Mouse (Mus musculus) liver, embryonic 13.5 days (tissue): ENCODE data around the gene Casp6. TPM values are rescaled to one million over a fixed set of nuclear protein-coding genes. Genes with fewer than 3 reads are reported as not detected.

Experiments used
- ATAC-seq: fragments of 200-750 bp; cut with Nextera tagmentation; 2 replicates; pipeline ENCODE4 v1.8.0; 2017; ENCODE audit warnings: low read depth, mild to moderate bottlenecking, moderate number of reproducible peaks, moderate library complexity
- DNase-seq: peaks from one replicate; pipeline ENCODE4 v3.0.0; 2022
- H3K27ac ChIP-seq: fragments of 300-500 bp; sonication (generic); 2 replicates; pipeline ENCODE4 v1.5.1; 2015; ENCODE audit warnings: moderate library complexity, mild to moderate bottlenecking, inconsistent platforms
- H3K27me3 ChIP-seq: fragments of 300-500 bp; sonication (generic); 2 replicates; pipeline ENCODE4 v1.6.1; 2015; ENCODE audit warnings: mild to moderate bottlenecking, inconsistent platforms
- H3K36me3 ChIP-seq: fragments of 300-500 bp; sonication (generic); 2 replicates; pipeline ENCODE4 v1.6.1; 2015; ENCODE audit warnings: mild to moderate bottlenecking, inconsistent platforms
- H3K4me1 ChIP-seq: fragments of 300-500 bp; sonication (generic); replicated peaks from 2 replicates; pipeline ENCODE4 v1.6.1; 2015; ENCODE audit warnings: inconsistent platforms
- H3K4me2 ChIP-seq: fragments of 300-500 bp; sonication (generic); 2 replicates; pipeline ENCODE4 v1.6.1; 2015; ENCODE audit warnings: inconsistent platforms, mild to moderate bottlenecking, moderate library complexity
- H3K4me3 ChIP-seq: fragments of 300-500 bp; sonication (generic); replicated peaks from 2 replicates; pipeline ENCODE4 v1.5.1; 2015; ENCODE audit warnings: mild to moderate bottlenecking, inconsistent platforms
- H3K9ac ChIP-seq: fragments of 300-500 bp; sonication (generic); 2 replicates; pipeline ENCODE4 v1.6.1; 2015; ENCODE audit warnings: mild to moderate bottlenecking, inconsistent platforms
- H3K9me3 ChIP-seq: fragments of 300-500 bp; sonication (generic); replicated peaks from 2 replicates; pipeline ENCODE4 v1.6.1; 2016; ENCODE audit warnings: inconsistent platforms
- WGBS: fragments of 180-500 bp; shearing (Covaris S2); methylation state at CpG from one replicate; pipeline ENCODE4 v1.1.7; 2015; ENCODE audit not compliant: insufficient replicate concordance; 5-methylcytosine and 5-hydroxymethylcytosine counted together
- polyA plus RNA-seq: library from polyadenylated mRNA; unstranded; fragments of >200 nt; fragmentation: Nextera tagmentation; extraction: Ambion mirVana; gene quantifications from 2 replicates; pipeline ENCODE4 v1.2.1, GENCODE M21; 2015

Casp6 gene
- polyA plus RNA-seq, 1 experiment from 2014 or later, result 38.4 TPM

DNA sequence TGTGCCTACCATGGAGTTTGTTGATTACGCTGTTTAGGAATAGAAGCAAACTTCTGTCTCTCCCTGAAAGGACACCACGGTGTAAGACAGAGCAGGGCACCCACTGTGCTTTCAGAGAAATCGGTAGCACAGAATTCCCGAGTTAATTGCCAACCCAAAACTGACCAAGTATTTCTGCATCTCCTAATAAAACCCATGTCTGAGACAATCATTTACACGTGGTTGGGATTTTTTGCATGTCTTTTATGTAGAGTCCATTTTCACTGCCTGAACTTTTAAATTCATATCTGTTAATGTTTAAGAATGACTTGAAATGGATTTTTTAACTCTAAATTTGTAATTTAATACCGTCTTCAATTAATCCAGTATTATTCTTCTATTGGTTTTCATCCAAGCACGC, 22.4 kb downstream of the Casp6 start:
- Histone ChIP-seq H3K4me2 (no peak overlapping the region), H3K36me3 (no peaks in the 10 kb centered on the region), H3K4me3 (no peak overlapping the region), H3K27me3 (no peaks in the 10 kb centered on the region), H3K9me3 (no peaks in the 10 kb centered on the region), H3K4me1 (no peaks in the 10 kb centered on the region), H3K27ac (no peak overlapping the region), H3K9ac (no peak overlapping the region)
- 68% methylated on average over 7 of the region's 7 CpGs for WGBS
- no peak for DNase-seq
- no peak for ATAC-seq

DNA sequence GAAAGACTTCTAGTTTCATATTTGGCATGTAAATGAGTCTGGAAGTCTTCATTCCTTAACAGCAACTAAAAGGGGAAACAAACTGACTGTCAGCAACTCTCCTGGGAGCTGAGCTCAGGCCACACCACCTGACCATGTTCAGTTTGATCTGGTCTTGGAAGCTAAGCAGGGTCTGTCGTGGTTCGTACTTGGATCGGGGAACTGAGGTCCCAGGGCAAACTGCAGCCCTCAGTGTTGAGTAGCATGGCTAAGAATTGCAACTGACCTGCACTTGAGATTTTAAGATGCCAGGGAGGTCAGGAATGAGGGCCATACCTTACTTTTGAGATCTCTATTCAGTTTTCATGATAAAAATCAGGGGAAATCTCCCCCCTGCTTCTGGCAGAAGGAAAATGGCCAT, 24.6 kb downstream of the Casp6 start:
- DNase-seq (no peak), ATAC-seq (no peak)
- Histone ChIP-seq H3K27me3 (no peaks in the 10 kb centered on the region), H3K4me2 (no peak overlapping the region), H3K4me3 (no peak overlapping the region), H3K9ac (no peak overlapping the region), H3K4me1 (no peaks in the 10 kb centered on the region), H3K27ac (no peak overlapping the region), H3K9me3 (no peaks in the 10 kb centered on the region), H3K36me3 (no peaks in the 10 kb centered on the region)
- WGBS, result 84% methylated on average over 3 of the region's 3 CpGs

DNA sequence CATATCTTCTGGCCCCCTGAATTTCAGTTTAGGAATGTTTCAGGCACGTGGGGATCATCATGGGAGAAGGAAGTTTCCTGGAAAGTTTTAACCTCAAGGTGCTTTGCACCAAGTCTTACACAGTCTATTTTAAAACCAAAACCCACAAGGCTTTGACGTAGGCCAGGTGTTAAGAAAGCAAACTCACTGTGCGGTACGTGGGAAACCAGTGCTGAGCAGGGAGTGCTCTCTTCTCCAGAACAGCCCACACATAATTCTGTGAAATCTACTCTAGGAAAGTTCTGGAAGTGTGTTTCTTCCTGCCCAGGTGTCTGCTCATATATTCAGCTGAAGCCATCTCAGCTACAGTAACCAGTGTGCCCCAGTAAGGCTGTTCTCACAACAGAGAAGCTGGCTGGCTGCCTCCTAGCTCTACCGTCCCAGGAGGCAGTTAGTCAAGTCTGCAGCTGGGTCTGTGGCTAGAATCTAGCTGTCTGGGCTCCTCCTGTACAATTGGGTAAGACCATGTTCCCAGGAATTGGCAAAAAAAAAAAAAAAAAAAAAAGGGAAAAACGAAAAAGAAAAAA, 29.1 kb downstream of the Casp6 start:
- Histone ChIP-seq H3K9ac (no peak overlapping the region), H3K9me3 (no peaks in the 10 kb centered on the region), H3K4me2 (no peak overlapping the region), H3K27me3 (no peaks in the 10 kb centered on the region), H3K27ac (no peak overlapping the region), H3K4me1 (no peaks in the 10 kb centered on the region), H3K4me3 (no peak overlapping the region), H3K36me3 (no peaks in the 10 kb centered on the region)
- ATAC-seq, result no peak
- no peak for DNase-seq
- WGBS, result 58% methylated on average over 6 of the region's 6 CpGs

DNA sequence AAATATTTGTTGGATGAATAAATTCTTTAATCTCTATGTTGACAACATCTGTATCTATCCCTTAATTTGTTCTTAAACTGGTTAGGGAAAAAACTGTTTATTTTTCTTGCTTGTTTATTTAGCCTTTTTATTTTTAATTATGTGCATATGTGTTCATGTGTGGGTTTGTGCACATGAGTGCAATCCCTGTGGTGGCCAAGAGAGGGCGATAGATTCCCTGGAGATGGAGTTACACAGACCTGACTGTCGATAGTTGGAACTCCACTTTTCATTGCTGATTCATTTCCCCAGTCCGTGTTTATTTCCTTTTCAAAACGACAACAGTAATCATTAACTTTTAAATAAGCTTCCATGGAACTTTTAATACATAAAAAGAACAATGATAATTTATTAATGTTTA, 31.2 kb downstream of the Casp6 start:
- Histone ChIP-seq H3K4me3 (no peak overlapping the region), H3K4me1 (no peaks in the 10 kb centered on the region), H3K4me2 (no peak overlapping the region), H3K36me3 (no peaks in the 10 kb centered on the region), H3K9me3 (no peaks in the 10 kb centered on the region), H3K9ac (no peak overlapping the region), H3K27me3 (no peaks in the 10 kb centered on the region), H3K27ac (no peak overlapping the region)
- 28% methylated on average over 4 of the region's 4 CpGs for whole genome bisulfite sequencing
- ATAC-seq (no peak), DNase-seq (peak; percentile 13)

DNA sequence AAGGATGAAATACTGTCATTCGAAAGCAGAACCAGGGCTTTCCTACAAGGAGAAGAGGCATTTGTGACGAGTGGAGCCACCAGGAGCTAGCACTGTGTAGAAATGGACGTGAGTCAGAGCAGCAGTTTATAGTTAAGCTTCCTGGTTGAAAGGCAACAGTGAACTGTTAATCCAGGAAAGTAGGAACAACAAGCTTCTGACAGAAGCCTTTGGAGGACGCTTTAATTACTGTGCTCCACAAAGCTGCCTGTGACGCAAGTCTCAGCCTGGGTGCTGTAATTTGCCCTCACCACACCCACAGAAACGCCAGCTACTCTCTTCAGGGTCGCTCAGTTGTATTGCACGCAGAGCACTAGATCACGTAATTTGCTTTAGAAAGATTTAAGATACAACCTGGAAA, 35.3 kb downstream of the Casp6 start:
- DNase-seq (no peak), ATAC-seq (no peak)
- 48% methylated on average over 9 of the region's 9 CpGs for WGBS
- H3K4me2 ChIP-seq, result no peak overlapping the region
- H3K27me3 ChIP-seq, result no peaks in the 10 kb centered on the region
- no peaks in the 10 kb centered on the region for H3K4me1 ChIP-seq
- H3K4me3 ChIP-seq, result no peak overlapping the region
- H3K9me3 ChIP-seq, result no peaks in the 10 kb centered on the region
- H3K36me3 ChIP-seq, result no peaks in the 10 kb centered on the region
- H3K9ac ChIP-seq, result no peak overlapping the region
- H3K27ac ChIP-seq, result no peak overlapping the region

DNA sequence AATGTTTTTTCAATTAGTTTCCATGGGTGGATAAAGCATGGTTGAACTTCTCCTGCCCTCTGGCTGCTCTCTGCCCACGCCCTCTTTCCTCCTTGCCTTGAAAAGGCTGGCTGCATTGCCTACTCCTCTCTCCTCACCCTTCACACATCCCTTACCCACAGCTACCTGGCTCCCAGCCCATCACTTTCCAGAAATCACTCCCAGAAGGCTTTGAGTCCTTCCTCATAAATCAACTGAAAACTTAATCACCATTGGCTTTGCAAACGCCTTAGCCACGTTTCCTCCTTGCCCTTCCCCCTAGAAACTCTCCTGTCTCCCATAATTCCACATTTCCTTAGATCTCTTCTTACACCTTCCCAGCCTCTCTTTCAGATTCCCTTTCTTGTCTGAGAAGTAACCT, 36.6 kb downstream of the Casp6 start:
- Histone ChIP-seq H3K27me3 (no peaks in the 10 kb centered on the region), H3K4me2 (no peak overlapping the region), H3K36me3 (no peaks in the 10 kb centered on the region), H3K4me1 (no peaks in the 10 kb centered on the region), H3K27ac (no peak overlapping the region), H3K4me3 (no peak overlapping the region), H3K9ac (no peak overlapping the region), H3K9me3 (no peaks in the 10 kb centered on the region)
- no peak for DNase-seq
- no peak for ATAC-seq
- 52% methylated on average over 3 of the region's 3 CpGs for WGBS

DNA sequence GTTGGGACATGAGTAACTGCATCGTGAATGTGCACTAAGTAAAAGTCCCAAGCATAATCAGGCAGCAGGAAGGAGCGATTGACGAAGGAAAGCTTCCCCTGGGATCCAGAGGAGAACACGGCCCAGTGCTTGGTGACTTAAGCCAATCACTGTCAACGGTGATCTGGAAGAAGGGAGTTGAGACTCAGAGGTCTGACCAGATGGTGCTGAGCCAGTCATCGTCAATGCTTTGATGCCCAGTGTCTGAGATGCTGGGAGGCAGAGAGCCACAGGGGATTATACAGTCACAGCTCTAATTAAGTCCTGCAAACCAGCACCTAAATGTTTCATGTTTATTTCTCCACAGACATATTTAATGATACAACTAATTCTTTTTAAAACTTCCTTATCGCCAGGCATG, 37.8 kb downstream of the Casp6 start:
- Histone ChIP-seq H3K4me2 (no peak overlapping the region), H3K4me3 (no peak overlapping the region), H3K9me3 (no peaks in the 10 kb centered on the region), H3K4me1 (0 out of 2 replicates have a peak, but pooled peaks cover 3% of the 10 kb centered on the region), H3K9ac (no peak overlapping the region), H3K36me3 (no peaks in the 10 kb centered on the region), H3K27ac (no peak overlapping the region), H3K27me3 (no peaks in the 10 kb centered on the region)
- WGBS, result 58% methylated on average over 7 of the region's 7 CpGs
- no peak for ATAC-seq
- no peak for DNase-seq

DNA sequence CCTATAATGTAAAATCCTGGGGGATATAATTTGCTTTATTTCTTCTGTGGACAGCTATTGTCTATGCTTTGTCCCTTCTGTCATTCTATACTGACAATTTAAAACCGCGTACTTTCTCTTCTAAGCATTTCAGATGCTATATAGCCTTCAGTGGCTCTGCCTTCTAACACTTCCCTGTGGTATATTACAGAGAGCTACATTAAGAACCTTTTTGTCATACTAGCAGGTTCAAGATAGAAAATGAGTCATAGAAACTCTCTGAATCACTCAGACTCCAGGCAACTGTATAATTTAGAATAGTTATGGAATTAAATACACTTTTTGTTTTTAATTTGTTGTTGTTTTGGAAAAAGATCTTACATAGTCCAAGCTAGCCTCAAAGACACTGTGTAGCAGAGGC, 39.6 kb downstream of the Casp6 start:
- Histone ChIP-seq H3K9me3 (no peaks in the 10 kb centered on the region), H3K4me3 (no peak overlapping the region), H3K9ac (no peak overlapping the region), H3K27me3 (no peaks in the 10 kb centered on the region), H3K4me2 (no peak overlapping the region), H3K27ac (no peak overlapping the region), H3K36me3 (no peaks in the 10 kb centered on the region), H3K4me1 (peaks cover 6% of the 10 kb centered on the region)
- no peak for DNase-seq
- no peak for ATAC-seq
- 88% methylated on average over 2 of the region's 2 CpGs for WGBS

DNA sequence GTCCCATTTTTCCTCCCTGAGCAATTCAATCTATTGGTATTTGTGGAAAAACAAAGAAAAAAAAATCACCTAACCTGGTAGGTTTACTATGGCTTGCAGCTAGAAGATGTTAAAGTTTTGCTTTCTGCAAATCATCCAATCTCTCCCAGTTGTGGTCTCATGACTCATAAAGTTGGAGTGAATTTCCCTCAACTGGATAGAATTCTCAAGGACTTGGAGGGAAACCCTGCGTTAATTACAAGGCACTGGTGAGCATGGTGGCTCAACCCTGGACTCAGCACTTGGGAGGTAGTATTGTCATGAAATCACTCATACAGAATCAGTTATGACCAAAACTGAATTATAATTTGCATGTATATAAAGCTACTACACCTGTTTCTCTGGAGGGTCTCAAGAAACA, 40.1 kb downstream of the Casp6 start:
- Histone ChIP-seq H3K9ac (no peak overlapping the region), H3K9me3 (no peaks in the 10 kb centered on the region), H3K4me3 (no peak overlapping the region), H3K4me2 (no peak overlapping the region), H3K27me3 (no peaks in the 10 kb centered on the region), H3K27ac (no peak overlapping the region), H3K36me3 (no peaks in the 10 kb centered on the region), H3K4me1 (peaks cover 11% of the 10 kb centered on the region)
- 81% methylated on average over 1 of the region's 1 CpGs for WGBS
- no peak for ATAC-seq
- DNase-seq, result no peak

DNA sequence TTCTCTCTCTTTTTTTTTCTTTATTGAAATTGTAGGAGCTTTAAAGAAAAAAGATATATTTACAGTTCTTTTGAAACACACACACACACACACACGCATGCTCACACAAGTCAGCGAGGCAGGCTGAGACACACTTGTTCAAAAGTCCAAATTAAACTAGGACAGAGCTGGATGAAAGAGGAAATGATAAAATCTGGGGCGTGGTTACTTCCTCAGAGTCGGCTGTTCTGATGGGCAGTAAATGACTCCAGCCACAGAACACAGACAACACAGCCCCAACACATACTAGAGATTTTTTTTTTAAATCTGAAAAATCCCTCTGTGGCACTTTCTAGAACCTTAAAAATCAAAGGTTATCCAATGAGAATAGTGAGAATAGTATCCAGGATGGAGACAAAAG, 42.6 kb downstream of the Casp6 start:
- Histone ChIP-seq H3K9ac (no peak overlapping the region), H3K4me3 (no peak overlapping the region), H3K4me2 (no peak overlapping the region), H3K27ac (no peak overlapping the region), H3K9me3 (no peaks in the 10 kb centered on the region), H3K36me3 (no peaks in the 10 kb centered on the region), H3K4me1 (peaks cover 22% of the 10 kb centered on the region), H3K27me3 (no peaks in the 10 kb centered on the region)
- ATAC-seq (no peak), DNase-seq (no peak)
- WGBS, result 18% methylated on average over 4 of the region's 4 CpGs

DNA sequence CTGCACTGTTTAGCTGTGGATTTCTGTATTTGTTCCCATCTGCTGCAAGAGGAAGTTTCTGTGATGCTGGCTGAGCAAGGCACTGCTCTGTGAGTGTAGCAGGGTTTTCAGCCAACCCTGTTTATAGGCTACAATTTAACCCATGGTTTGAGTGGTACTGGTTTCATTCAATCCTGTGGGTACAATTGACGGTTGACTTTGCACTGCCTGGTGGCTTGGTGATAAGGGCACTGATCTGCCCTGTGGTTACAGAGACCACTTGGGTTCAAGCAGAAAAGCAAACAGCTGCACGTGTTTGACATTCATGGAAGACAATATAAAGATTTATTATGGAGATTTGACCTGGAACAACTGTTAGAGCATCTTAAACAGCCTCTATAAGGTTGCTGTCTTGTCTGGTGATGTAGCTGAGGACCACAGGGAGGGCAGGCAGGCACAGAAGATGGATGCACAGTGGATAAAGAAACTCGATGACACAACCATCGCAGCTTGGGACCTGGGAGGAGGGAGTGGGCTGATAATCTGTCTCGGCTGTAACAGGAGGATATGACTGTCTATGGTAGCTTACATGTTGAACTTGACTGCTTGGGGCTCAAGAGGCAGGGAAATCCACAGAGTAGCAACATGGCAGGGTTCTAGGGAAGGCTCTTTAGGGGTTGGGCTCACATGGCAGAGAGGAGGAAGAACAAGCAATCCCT, 45.1 kb downstream of the Casp6 start:
- H3K9me3 ChIP-seq, result no peaks in the 10 kb centered on the region
- H3K4me1 ChIP-seq, result peaks cover 22% of the 10 kb centered on the region
- DNase-seq, result peak; percentile 13
- H3K36me3 ChIP-seq, result no peaks in the 10 kb centered on the region
- no peak overlapping the region for H3K27ac ChIP-seq
- 11% methylated on average over 5 of the region's 5 CpGs for WGBS
- peak; percentile 86 for ATAC-seq
- no peak overlapping the region for H3K4me3 ChIP-seq
- no peak overlapping the region for H3K4me2 ChIP-seq
- no peaks in the 10 kb centered on the region for H3K27me3 ChIP-seq
- no peak overlapping the region for H3K9ac ChIP-seq

DNA sequence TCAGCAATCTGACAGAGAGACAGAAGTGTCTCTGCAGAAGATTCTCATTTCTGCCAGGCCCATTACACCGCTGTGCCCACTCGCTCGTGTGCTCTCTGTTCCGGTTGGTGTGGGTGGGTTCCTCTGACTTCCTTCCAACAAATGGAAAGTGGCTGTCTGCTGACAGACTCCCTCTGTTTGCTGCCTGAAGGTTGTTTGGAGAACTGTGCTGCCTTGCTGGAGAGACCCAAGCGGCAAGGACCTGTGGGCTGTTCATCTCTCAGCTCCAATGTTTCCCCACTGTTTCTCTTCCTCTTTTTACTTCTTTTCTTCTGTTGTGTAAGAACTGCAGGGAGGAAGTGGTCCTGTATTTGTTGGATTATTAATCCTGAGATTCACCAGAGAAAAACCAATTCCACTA, 47.1 kb downstream of the Casp6 start:
- Histone ChIP-seq H3K4me1 (peaks cover 22% of the 10 kb centered on the region), H3K9me3 (no peaks in the 10 kb centered on the region), H3K4me2 (no peak overlapping the region), H3K9ac (no peak overlapping the region), H3K27ac (no peak overlapping the region), H3K27me3 (no peaks in the 10 kb centered on the region), H3K4me3 (no peak overlapping the region), H3K36me3 (no peaks in the 10 kb centered on the region)
- ATAC-seq (no peak), DNase-seq (no peak)
- 79% methylated on average over 5 of the region's 5 CpGs for WGBS
